Mouse (Mus musculus) T-helper 2 cell (primary cell): ENCODE measurements at regions not wholly inside any gene's neighbourhood (a gene's known extent, or its start where the extent isn't known, plus 50 kb on each side); places are given as distances from the start of the nearest gene placed in this dataset.
"Not testable (repeated sequence)": the region's sequence is repeated elsewhere in the genome, so short reads cannot be mapped to it uniquely, and the experiment has no call there.

ENCODE experiments used
- in situ Hi-C: fragments of 300-600 bp; cut with MboI, MseI; formaldehyde crosslinking; loops from one replicate; pipeline ENCODE4 v1.15.1; 2025; ENCODE audit warnings: high pct_unique_total_duplicates

DNA sequence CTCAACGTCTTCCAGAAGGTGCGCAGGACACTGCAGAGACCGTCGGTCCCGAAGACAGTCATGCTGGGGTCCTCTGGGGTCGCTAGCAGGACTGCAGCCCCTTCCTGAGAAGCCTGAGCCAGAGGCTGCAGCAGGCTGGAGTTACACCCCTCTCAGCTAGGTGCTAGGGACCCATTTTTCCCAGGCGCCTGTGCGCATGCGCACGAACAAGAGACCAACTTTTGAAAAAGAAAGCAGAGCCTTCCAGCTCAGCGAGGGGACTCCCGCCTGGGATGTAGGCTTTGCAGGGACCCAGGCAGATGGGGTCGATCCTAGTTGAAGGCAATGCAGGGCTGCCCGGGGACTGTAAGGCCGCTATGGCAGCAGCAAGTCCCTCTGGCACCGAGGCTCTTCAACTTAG, 104.7 kb upstream of the Atg7 start:
- in situ Hi-C loops, result not testable (repeated sequence)

DNA sequence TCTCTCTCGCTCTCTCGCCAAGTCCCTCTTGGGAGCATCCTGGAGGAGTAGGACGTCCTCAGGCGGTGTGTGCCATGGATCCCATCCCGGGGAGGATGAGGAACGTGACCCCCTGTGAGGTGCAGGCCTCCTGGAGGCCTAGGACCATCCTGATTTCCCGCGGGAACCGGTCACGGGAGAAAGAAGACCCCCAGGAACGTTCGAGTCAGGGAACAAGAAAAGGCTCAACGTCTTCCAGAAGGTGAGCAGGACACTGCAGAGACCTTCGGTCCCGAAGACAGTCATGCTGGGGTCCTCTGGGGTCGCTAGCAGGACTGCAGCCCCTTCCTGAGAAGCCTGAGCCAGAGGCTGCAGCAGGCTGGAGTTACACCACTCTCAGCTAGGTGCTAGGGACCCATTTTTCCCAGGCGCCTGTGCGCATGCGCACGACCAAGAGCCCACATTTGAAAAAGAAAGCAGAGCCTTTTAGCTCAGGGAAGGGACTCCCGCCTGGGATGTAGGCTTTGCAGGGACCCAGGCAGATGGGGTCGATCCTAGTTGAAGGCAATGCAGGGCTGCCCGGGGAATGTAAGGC, 92.7 kb upstream of the Atg7 start:
- in situ Hi-C loops, result not testable (repeated sequence)

GRCm38 (mm10) chr6:114553072-114553471, 89.8 kb upstream of the Atg7 start:
- in situ Hi-C loops, result not testable (repeated sequence)

GRCm38 (mm10) chr6:114555186-114555585, 87.7 kb upstream of the Atg7 start:
- in situ Hi-C loops, result not testable (repeated sequence)

GRCm38 (mm10) chr6:114577319-114577718, 65.6 kb upstream of the Atg7 start:
- in situ Hi-C loops, result loop anchor here (5.0 kb wide), 1 partner anchor 60 kb away; no protein-coding TSS in a partner anchor
